Mouse (Mus musculus) c-Kit-positive CD71-positive TER-119-negative erythroid progenitor cells, embryonic 14.5 days (primary cell): Measurements from ENCODE around the gene Hltf.
"Not testable (repeated sequence)": the region's sequence is repeated elsewhere in the genome, so short reads cannot be mapped to it uniquely, and the experiment has no call there.

Experiments used
- DNase-seq: peaks from one replicate; pipeline ENCODE4 v3.0.0-alpha.2; 2013; ENCODE audit warnings: low read depth

The Hltf gene

GRCm38 (mm10) chr3:20104318-20104717 is 46.7 kb downstream of the Hltf start:
- no peak for DNase-seq

GRCm38 (mm10) chr3:20104776-20105175 is 47.2 kb downstream of the Hltf start:
- no peak for DNase-seq

DNA sequence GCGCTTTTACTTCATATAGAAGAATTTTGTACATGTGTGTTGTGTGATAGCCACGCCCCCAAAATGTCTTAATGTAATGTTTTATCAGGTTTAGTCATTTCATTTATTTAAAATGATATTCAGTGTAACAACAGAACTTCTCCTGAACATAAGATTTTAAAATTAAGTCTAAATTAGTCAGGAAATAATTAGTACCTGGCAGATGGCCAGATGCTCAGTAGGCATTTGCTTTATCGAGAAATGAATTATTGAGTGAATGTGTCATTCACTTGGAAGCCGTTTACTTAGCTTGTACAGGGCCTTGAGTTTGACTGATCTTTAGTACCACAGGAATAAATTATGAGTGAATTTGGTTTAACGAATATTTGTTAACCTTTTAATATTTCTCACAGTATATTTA is 51.3 kb downstream of the Hltf start:
- DNase-seq, result no peak

- DNase-seq, result no peak
These were observed 54.3 kb downstream of the Hltf start for GRCm38 (mm10) chr3:20111913-20112312.

DNA sequence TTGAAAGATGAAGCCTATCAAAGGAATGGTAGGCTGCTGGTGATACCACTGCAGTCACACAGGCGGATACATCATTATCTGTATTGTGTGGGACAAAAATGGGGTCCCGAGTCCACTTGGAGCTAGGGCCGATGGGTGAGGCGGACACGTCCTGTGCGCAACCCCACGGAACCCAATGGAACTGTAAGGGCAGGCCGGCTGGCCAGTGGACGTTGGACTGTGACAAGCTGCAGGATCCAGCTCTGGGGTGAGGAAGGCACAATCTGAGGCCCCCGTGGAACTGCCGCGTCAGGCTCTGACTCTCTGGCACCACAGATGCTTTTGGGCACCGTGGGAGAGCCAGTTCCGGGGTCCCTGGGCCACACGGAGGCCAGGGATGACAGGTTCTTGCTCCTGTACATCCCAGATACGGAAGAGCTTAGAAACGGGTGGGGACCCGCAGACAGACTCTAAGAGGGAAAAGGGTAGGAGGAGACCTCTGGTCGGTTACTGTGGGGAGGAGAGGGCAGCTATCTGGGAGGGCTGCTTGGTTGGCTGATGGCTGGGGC is 61.5 kb downstream of the Hltf start:
- no peak for DNase-seq

DNA sequence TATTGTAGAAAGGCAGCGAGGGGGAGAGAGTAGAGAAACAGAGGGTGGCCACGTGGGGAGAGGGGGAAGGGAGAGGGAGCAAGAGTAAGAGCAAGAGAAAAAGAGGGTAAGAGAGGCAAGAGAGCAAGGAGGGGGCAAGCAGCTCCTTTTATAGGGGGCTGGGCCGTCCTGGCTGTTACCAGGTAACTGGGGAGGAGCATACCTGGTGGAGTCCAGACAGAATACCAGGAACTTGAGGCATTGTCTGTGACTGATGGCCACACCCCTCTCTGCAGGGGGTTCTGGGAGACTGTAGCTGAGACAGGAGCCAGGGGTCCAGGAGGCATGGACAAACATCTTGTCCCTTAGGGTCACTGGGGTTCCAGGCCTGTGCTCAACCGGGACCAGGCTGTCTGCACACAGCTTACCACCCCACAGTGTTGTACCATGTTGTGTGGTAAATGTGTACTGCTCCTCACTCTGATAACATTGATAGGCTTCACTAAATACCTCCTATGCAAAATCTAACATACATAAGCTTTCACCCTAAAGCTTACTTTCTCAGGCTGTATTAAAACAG is 62.2 kb downstream of the Hltf start:
- DNase-seq, result no peak

DNA sequence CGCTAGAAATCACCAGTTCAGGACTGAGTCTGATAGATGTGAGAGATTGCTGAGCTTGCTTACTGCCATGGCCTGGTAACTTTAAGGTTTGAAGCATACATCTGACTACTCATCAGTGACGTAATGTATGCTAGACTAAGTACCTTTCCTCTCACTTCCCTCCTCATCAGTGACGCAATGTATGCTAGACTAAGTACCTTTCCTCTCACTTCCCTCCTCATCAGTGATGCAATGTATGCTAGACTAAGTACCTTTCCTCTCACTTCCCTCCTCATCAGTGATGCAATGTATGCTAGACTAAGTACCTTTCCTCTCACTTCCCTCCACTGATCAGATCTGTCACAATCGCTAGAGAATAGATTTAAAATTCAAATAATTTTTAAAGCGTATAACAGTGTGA is 64.0 kb downstream of the Hltf start:
- not testable (repeated sequence) for DNase-seq

- no peak for DNase-seq
These were observed 68.0 kb downstream of the Hltf start for GRCm38 (mm10) chr3:20125604-20126003.

DNA sequence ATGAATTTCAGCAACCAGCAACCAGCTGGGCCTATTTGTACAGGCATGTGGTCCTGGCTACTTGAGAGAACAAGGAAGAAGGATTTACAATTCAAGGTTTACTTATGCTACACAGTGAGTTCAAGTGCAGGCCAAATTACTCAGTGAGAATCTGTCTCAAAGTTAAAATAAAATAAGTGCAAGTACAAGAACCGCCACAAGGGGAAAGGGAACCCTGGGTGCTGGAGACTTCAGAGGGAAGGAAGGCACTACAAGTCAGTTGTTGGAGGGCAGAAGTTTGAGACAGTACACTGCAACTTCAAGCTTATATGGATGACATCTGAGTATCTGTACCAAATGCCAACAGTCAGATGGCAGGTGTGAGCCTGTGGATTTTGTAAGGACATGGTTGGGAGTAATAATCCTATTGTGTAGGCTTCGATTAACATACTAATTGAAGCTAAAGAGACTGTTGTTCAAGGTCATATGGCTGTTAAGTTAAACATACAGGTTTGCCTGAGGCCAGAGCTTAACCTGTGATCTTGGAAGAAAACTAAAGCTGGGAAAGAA is 69.5 kb downstream of the Hltf start:
- no peak for DNase-seq

DNA sequence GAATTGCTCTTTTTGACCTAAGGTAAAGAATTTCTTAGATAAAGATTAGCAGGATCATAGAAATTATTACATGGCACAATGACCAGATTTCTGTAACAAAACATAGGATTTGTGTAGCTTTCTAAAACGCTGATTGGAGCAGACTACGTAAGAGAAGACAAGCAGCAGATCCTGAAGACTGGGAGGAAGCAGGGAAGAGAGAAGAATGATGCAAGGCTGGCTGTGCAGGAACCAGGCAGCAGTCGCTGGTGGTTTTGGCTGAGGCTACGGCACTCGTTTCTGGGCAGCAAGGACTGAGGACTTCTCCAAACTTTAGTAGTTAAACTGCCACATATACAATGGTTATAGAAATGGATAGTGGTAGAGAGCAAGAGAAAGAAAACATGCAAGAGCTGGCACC is 71.9 kb downstream of the Hltf start:
- no peak for DNase-seq

- no peak for DNase-seq
These were observed 73.1 kb downstream of the Hltf start for GRCm38 (mm10) chr3:20130456-20131349.

- DNase-seq, result no peak
These were observed 73.7 kb downstream of the Hltf start for GRCm38 (mm10) chr3:20131350-20131720.

GRCm38 (mm10) chr3:20132731-20133130 is 75.1 kb downstream of the Hltf start:
- DNase-seq, result no peak

- DNase-seq, result no peak
These were observed 76.1 kb downstream of the Hltf start for GRCm38 (mm10) chr3:20133745-20134144.

DNA sequence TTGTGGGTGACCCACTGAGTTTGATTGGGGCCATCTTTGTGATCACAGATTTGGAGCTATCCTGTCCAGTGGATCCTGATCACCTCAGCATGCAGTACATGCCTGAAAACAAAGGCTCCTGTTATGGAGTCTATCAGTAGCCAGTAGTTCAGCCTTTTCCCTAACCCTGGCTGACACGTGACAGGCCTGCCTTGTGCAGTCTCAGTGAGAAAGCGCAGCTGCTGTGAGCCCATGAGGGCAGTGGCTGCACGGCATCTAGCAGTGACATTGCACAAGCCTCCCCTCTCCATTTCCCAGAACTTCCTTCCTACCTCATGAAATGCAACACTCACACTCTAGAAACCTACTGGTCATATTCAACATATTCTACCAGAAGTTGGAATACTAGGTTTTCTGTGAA is 76.9 kb downstream of the Hltf start:
- DNase-seq, result no peak

DNA sequence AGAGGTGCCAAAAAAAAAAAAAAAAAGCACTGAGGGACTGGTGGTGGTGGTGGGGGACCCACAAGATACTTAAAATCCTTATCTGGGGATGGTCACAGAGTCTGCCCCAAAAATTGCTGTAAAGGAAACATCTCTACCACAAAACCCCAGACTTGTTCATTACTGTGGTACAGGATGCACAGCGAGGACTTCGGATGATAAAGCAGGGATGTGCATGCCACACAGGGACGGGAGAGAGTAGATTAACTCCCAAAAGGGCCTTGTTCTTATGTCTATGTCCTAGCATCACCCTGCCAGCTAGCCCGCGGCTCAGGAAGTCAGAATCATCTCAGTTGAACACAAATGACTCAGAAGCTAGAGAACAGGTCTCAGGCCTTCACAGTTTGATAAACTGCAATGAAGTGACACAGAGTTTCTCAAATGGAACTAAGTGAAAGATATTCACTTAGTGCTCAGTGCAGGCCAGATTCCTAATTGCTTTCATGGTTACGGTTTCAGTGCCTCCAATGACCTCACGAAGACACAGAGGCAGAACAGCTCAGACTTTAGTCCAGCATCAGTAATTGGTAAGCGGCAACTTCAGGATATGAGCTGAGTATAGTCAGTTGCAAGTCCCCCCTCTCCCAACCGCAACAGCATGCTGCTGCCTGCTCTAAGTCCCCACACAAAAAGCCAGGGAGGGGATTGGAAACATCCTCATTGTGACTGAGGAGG is 79.4 kb downstream of the Hltf start:
- no peak for DNase-seq

DNA sequence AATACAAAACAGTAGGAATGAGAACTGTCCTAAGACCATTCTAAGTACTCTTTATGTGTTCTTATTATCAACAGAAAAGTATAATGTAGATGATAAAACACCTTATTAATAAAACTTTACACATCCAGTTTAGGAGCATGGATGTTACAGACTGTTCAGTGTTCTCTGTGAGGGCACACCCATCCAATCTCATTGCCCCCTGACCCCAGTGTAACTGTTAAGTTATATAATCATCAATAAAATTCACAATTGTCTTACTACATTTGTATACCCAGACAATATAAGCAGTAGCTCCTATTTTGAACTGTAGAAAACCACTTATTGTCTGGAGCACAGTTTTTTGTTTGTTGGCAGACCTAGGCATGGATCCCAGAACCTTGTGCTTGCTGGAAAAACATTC is 83.6 kb downstream of the Hltf start:
- DNase-seq, result no peak

GRCm38 (mm10) chr3:20141679-20142078 is 84.1 kb downstream of the Hltf start:
- DNase-seq, result no peak

GRCm38 (mm10) chr3:20142101-20142500 is 84.5 kb downstream of the Hltf start:
- DNase-seq, result no peak

GRCm38 (mm10) chr3:20142576-20142975 is 85.0 kb downstream of the Hltf start:
- DNase-seq, result no peak

GRCm38 (mm10) chr3:20143726-20144125 is 86.1 kb downstream of the Hltf start:
- DNase-seq, result no peak

DNA sequence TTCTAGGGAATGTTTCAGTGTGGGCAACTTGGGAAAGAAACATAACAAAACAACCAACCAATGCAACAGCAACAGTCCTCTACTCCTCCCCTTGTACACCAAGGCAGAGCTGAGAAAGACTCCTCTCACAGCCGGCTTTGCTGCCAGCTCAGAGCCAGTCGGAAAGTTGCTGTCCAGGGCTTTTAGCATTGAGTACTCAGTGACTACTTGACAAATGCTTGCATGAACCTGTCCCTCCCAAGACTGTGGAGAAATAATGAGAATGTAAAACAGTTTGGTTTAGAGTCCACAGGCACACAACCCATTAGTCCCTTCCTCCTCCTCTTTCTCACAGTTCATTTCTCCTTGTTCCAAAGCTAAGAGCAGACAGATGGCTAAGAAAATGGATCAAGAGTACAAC is 86.8 kb downstream of the Hltf start:
- DNase-seq, result no peak

DNA sequence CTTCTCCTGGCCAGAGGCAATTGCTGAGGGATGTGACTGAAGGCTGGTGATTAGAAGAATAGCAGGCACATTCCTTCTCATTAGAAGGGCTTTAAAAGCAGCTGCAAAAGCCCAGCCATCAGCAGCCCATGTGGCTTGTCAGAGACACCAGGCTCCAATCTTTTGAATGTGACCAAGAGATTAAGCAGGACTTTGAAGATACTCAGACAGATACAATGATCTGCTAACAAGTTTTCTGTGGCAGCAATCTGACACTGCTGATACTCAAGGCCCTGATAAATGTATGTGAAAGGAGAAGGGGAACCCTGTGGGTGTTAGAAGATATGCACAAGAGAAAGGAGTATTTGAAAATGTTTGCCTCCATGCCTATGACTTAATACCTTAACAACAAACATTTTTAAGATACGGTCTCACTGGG is 88.1 kb downstream of the Hltf start:
- DNase-seq, result no peak
